Mouse (Mus musculus) adrenal gland, postnatal 36 days (tissue): Measurements from ENCODE around the gene Gm9936. TPM values are rescaled to one million over a fixed set of nuclear protein-coding genes. Genes with fewer than 3 reads are reported as not detected.
"Not testable (repeated sequence)": the region's sequence is repeated elsewhere in the genome, so short reads cannot be mapped to it uniquely, and the experiment has no call there.

Experiments used
- DNase-seq, 2 experiments: peaks; one replicate each; pipeline ENCODE4 v3.0.0; 2021; ENCODE audit warnings: mixed read lengths in 1 of 2
- microRNA-seq: library from miRNA; unstranded; fragments of <30 nt; microRNA quantifications from one replicate; pipeline ENCODE4 v1.2.0, GENCODE M21; 2021
- total RNA-seq, 2 experiments: library from RNA; stranded (reverse); gene quantifications; 2 replicates each; pipeline ENCODE4 v1.2.3; 2021

Gene Gm9936
- total RNA-seq, 2 experiments from 2014 or later: not detected

DNA sequence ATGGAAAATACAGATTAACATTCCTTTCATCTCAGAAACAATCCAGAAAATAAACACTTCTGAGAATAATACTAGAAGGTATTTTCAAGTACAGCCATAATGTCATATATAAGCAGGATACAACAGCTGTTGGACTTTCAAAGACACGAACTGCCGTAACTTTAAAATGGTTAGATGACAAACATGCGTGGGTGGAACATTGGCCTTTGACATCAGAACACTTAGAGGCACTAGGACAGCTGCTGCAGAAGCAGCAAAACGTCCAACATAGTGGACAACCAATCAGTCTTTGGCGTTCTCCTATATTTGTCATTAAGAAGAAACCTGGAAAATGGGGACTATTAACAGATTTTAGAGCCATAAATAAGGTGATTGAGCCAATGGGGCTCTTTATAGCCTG, 18.0 kb downstream of the Gm9936 start:
- DNase-seq: not testable (repeated sequence)

GRCm38 (mm10) chr5:114836886-114837285, 21.6 kb downstream of the Gm9936 start:
- DNase-seq: no peak

GRCm38 (mm10) chr5:114829740-114830139, 28.7 kb downstream of the Gm9936 start:
- DNase-seq: no peak

- DNase-seq: peak; percentile 27 to 47
Observed at GRCm38 (mm10) chr5:114827427-114827826, 31.1 kb downstream of the Gm9936 start.

- DNase-seq: peak; percentile 70 to 86
Observed at GRCm38 (mm10) chr5:114825978-114826691, 32.3 kb downstream of the Gm9936 start.

DNA sequence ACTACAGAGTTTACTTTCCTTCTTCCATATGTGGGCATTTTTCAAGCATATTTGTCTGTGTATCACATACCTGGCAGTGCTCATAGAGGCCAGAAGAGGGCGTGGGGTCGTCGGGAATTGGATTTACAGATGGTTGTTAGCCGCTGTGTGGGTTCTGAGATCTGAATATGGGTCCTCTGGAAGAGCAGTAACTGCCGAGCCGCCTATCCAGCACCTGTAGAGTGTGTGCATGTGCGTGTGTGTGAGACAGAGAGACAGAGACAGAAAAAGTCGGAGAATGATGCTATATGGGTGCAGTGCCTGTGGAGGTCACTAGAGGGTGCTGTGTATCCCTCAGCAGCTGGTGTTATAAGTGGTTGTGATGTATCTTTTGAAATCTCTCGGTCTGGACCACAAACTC, 34.3 kb downstream of the Gm9936 start:
- peak; percentile 34 to 45 for DNase-seq

GRCm38 (mm10) chr5:114822796-114823688, 35.4 kb downstream of the Gm9936 start, which contains the start of gene 1500011B03Rik:
TSS of gene 1500011B03Rik (minus strand) at chr5:114823468.
- DNase-seq: peak; percentile 78 to 89

- no peak for DNase-seq
Observed at GRCm38 (mm10) chr5:114818124-114818523, 40.4 kb downstream of the Gm9936 start.

DNA sequence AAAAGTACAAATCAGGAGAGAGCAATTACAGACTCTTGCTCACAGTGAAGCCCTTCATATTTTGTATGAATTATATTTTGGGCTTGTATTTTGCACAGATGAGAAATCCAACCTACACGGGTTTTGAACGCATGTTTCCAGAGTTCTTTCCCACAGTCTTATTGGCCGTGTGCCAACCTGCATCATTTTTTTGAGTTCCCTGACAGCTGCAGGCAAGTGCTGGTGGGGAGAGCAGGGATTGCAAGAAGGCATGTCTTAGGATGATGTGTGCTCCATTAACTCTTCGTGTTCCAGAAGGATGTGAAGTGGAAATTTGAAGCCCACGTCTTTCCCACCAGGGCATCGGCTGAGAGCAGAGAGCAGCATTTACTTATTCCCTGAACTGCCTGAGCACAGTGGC, 41.9 kb downstream of the Gm9936 start:
- no peak for DNase-seq

- peak; percentile 89 to 93 for DNase-seq
Observed at GRCm38 (mm10) chr5:114813525-114814181, 44.8 kb downstream of the Gm9936 start.

- no peak for DNase-seq
Observed at GRCm38 (mm10) chr5:114809826-114810225, 48.7 kb downstream of the Gm9936 start.

DNA sequence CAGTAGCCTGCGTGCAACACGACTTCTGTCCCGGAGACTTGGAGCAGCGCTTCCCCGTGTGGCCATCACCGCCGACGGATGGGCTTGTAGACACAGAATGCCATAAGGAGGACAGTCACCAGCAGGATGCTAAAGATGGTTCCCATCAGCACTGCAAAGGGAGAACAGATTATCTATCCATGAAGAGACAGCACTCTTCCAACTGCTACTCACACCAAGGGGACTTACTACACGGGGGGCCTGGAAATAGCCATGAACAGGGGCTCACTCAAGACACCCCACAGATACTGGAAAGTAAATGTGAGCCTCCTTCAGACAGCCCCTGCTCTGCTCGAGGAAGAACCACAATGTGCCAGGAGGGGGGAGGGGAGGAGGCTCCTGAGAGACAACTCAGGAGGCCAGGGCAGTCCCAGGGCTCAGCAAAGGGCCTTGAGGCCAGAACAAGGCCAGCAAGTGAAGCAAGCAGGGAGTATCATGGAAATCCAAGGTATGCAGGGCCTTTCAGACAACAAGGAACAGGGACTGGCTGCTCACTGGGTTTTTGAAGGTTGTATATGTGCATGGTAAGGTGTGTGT, 49.2 kb downstream of the Gm9936 start:
- peak; percentile 64 to 83 for DNase-seq

- DNase-seq: no peak
Observed at GRCm38 (mm10) chr5:114808385-114808784, 50.1 kb downstream of the Gm9936 start.

DNA sequence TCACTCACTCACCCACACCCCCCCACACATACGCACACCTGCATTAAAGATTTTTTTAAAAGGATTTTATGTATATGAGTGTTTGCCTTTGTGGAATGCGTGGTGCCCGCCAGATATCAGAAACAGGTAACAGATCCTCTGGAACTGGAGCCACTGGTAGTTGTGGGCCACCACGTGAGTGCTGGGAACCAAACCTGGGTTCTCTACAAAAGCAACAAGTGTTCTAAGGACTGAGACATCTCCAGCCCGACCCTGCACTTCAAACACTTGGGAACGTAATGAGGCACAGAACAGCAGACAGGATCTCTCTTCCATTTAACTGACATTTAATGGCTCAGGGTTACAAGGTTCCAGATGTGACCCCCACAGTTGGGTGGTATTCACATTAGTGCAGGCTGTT, 50.6 kb downstream of the Gm9936 start:
- no peak for DNase-seq

GRCm38 (mm10) chr5:114807468-114807867, 51.0 kb downstream of the Gm9936 start:
- DNase-seq: no peak

GRCm38 (mm10) chr5:114807063-114807462, 51.4 kb downstream of the Gm9936 start:
- no peak for DNase-seq

DNA sequence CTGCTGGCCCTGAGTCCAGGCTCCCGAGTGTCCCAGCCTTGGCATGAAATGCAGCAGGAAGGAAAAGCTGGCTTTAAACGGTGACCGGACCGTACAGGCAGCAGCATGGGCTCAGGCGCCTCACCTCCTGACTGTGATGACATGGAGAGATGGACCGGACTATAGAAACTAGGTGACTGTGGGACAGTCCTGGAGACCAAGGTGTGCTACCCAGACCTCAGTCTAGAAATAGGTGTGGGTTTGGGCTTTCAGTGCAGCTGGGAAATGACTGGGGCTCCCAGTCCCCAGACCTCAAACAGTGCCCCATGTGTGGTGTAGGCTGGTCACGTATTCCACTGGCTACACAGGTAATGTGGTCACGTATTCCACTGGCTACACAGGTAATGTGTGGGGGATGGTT, 51.8 kb downstream of the Gm9936 start:
- no peak for DNase-seq

Small RNA genes lying within 50 kb of the gene (microRNA-seq; reads per million reads assigned to microRNA genes)
- gene Mir6240: 18.7 reads per million, percentile 32 among the genes with 10 or more reads in this experiment

Other genes starting within 250 kb of the Gm9936 start
- 1 to 10 TPM; 1.5 to 2.7 TPM for gene Trpv4, start 200.3 kb downstream of the Gm9936 start, total RNA-seq
- 10 to 100 TPM; 50.8 to 60.5 TPM for gene Gltp, start 167.7 kb downstream of the Gm9936 start, total RNA-seq
- gene Tchp, start 150.9 kb downstream of the Gm9936 start, total RNA-seq: 1 to 10 TPM; 7.6 to 8.9 TPM
- 10 to 100 TPM; 68.6 to 91.4 TPM for gene Ankrd13a, start 84.0 kb downstream of the Gm9936 start, total RNA-seq
- 10 to 100 TPM; 35.3 to 36.6 TPM for gene Git2, start 83.2 kb downstream of the Gm9936 start, total RNA-seq
- 10 to 100 TPM; 32.2 to 40.7 TPM for gene 1500011B03Rik, start 35.2 kb downstream of the Gm9936 start, total RNA-seq
- not detected for gene 4930519G04Rik, start 5.0 kb downstream of the Gm9936 start, total RNA-seq
- gene Oasl2, start 38.3 kb upstream of the Gm9936 start, total RNA-seq: 10 to 100 TPM; 14.9 to 17.2 TPM
- 1 to 10 TPM; 1.8 to 2.4 TPM for gene Oasl1, start 64.6 kb upstream of the Gm9936 start, total RNA-seq
- gene 2210016L21Rik, start 83.5 kb upstream of the Gm9936 start, total RNA-seq: 10 to 100 TPM; 41.4 to 45.7 TPM
- gene Hnf1a, start 112.4 kb upstream of the Gm9936 start, total RNA-seq: under 1 TPM in 1 of 2 experiments, not detected in 1; 0.10 TPM
- 10 to 100 TPM; 52.0 to 54.1 TPM for gene Sppl3, start 152.5 kb upstream of the Gm9936 start, total RNA-seq
- gene Gm10401, start 239.6 kb upstream of the Gm9936 start, total RNA-seq: not detected